In genomic region chr12:16379415-16379814, GRCm38 (mm10) we compare ENCODE assay signal across 18 mouse cellular contexts.
DNase-seq lines count a peak whose midpoint lies in the region; TF ChIP-seq lines count a peak whose summit lies in the region.
"Had no signal": no experiment of that assay in that cellular context is flagged by ENCODE, and none has a peak within 500 bp of the region (broad histone marks: within the 10 kb centered on the region; RNA-seq: fewer than 3 reads in every experiment).

No protein-coding gene starts in this region.

- no peaks in the 10 kb centered on the region for H3K36me3 ChIP-seq in heart, adult 2 months (ENCODE audit: control insufficient read depth, insufficient read depth, low read length)
- H3K36me3 ChIP-seq: embryonic facial prominence, embryonic 13.5 days; kidney, embryonic 15.5 days; limb, embryonic 10.5 days; neural tube, embryonic 12.5 days; stomach, embryonic 15.5 days had no signal

- peak; percentile 3 to 12 for DNase-seq in cerebellum, postnatal 36 days
- no peak for DNase-seq in cerebellum, adult 11-12 months
- DNase-seq in heart, adult 2 months: peak; percentile 37 to 58
- no peak for DNase-seq in heart, postnatal 25 days (ENCODE audit: low spot score)
- DNase-seq in lung, postnatal 4 days: peak; percentile 10 to 35
- no peak for DNase-seq in lung, postnatal 25 days (ENCODE audit: low spot score)
- peak; percentile 20 to 27 for DNase-seq in heart, postnatal 36 days
- no peak for DNase-seq in layer of hippocampus, adult 9-11 months
- DNase-seq: adrenal gland, postnatal 14 days; B cell, adult 2 months; thymus, adult 2 months had no signal

- no peak overlapping the region for H3K27ac ChIP-seq in heart, adult 2 months
- H3K27ac ChIP-seq: embryonic facial prominence, embryonic 13.5 days; hindbrain, embryonic 14.5 days; kidney, embryonic 15.5 days; limb, embryonic 10.5 days; neural tube, embryonic 12.5 days; stomach, embryonic 15.5 days had no signal

- H3K4me1 ChIP-seq in heart, adult 2 months (ENCODE audit: control insufficient read depth, insufficient read depth, low read length): peaks cover 2% of the 10 kb centered on the region; the same call in 1 of the 2 replicates
- H3K4me1 ChIP-seq: limb, embryonic 10.5 days; neural tube, embryonic 12.5 days; stomach, embryonic 15.5 days had no signal

- no peaks in the 10 kb centered on the region for H3K27me3 ChIP-seq in heart, adult 2 months (ENCODE audit: control insufficient read depth, insufficient read depth, low read length)
- H3K27me3 ChIP-seq: embryonic facial prominence, embryonic 13.5 days; kidney, embryonic 15.5 days; neural tube, embryonic 12.5 days; Patski; stomach, embryonic 15.5 days had no signal

- intact Hi-C loops in heart, adult 2 months (cut with DNase I): no loop called here
- intact Hi-C loops in heart, postnatal 25 days (cut with DNase I): no loop called here
- intact Hi-C loops in heart, postnatal 36 days (cut with DNase I): no loop called here

- no peak overlapping the region for H3K4me3 ChIP-seq in heart, adult 2 months
- H3K4me3 ChIP-seq: embryonic facial prominence, embryonic 13.5 days; kidney, embryonic 15.5 days; limb, embryonic 10.5 days; neural tube, embryonic 12.5 days; stomach, embryonic 15.5 days had no signal

- 55% methylated on average over 2 of the region's 2 CpGs for WGBS in heart, adult 2 months

- no peak for TF ChIP-seq CTCF in heart, adult 2 months (IDR thresholded peaks at IDR 0.05)

- no peak for TF ChIP-seq EP300 in heart, adult 2 months (IDR thresholded peaks at IDR 0.05; ENCODE audit: insufficient read depth, low read depth, low read length)

- TF ChIP-seq POLR2A in heart, adult 2 months (IDR thresholded peaks at IDR 0.05; ENCODE audit: insufficient read depth, low read depth, low read length): no peak

- H3K9ac ChIP-seq in heart, adult 2 months (ENCODE audit: low read depth, low read length): no peak overlapping the region
- H3K9ac ChIP-seq: embryonic facial prominence, embryonic 13.5 days; hindbrain, embryonic 14.5 days; kidney, embryonic 15.5 days; neural tube, embryonic 12.5 days; stomach, embryonic 15.5 days had no signal

- H3K79me2 ChIP-seq in heart, adult 2 months (replicated peaks; ENCODE audit: control insufficient read depth, insufficient read depth, low read length): no peaks in the 10 kb centered on the region

Comparison
In these comparisons a context has a peak if more than half of its experiments do, and no peak if none do; other contexts are left out.
1. DNase-seq: peak in cerebellum, postnatal 36 days (2 of 2), heart, adult 2 months (2 of 2), lung, postnatal 4 days (2 of 2) and heart, postnatal 36 days (2 of 2); none in cerebellum, adult 11-12 months (single experiment), heart, postnatal 25 days (single experiment), lung, postnatal 25 days (single experiment) and layer of hippocampus, adult 9-11 months (single experiment).